Mouse (Mus musculus): Measurements from ENCODE around the gene Herpud1. TPM values are rescaled to one million over a fixed set of nuclear protein-coding genes. Genes with fewer than 3 reads are reported as not detected.

Gene Herpud1
- total RNA-seq, 2 experiments from 2014 or later: 55.1 to 75.2 TPM

DNA sequence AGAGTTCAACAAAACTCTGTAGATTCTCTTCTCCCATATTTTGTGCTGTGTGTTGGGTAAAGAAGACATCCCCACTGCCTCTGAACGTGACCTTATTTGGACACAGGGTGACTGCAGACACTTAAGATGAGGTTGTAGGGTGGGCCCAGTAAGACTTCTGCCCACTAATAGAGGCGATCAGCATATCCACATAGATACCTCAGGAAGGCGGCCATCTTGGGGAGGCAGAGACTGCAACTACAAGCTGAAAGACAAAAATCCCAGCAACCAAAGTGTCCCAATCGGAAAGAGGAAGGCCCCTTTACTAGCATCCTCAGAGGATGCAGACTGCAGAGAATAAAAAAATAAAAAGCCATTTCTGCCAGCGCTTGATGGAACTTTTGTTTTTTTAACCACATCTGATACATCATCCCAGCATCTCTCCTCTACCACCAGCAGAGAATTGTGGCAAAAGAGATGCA, 49.9 kb downstream of the Herpud1 start:
- DNase-seq: no peak
- intact Hi-C loops (cut with DNase I; ENCODE audit: low total_unique reads): no loop called here

DNA sequence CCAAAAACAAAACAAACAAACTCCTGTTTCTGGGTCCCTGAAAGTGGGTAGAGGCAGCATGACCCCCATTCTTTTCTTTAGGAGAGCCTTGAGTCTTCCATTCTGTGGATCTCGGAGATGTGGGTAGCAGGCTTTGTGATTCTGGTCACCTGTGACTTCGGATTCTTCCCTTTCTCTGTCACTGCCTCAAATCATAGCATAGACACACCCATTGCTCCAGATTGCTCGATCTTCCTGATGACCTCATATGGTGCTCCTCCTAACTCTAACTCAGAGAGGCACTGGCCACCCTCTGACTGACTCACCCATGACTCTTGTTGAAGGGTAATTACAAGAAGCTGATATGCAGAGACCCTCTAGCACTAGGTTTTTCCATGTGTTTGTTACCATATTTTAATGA, 50.7 kb downstream of the Herpud1 start:
- intact Hi-C loops (cut with DNase I; ENCODE audit: low total_unique reads): no loop called here
- no peak for DNase-seq

DNA sequence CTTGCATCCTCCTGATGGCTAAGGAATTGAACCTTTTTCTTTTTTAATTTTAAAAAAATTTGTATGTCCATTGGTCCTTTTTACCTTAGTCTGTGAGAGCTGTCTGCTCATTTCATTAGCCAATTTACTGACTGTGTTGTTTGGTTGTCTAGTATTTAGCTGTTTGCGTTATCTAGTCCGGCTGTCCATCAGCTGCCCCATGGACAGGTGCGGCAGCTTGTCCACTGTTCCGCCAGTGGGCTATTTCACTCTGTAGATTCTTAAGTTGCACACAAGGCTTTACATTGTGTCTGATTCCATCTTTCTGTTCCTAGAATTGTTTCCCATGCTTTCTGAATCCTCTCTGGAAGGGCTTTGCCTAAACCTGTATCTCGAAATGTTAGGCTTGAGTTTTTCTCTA, 52.4 kb downstream of the Herpud1 start:
- intact Hi-C loops (cut with DNase I; ENCODE audit: low total_unique reads): no loop called here
- no peak for DNase-seq

DNA sequence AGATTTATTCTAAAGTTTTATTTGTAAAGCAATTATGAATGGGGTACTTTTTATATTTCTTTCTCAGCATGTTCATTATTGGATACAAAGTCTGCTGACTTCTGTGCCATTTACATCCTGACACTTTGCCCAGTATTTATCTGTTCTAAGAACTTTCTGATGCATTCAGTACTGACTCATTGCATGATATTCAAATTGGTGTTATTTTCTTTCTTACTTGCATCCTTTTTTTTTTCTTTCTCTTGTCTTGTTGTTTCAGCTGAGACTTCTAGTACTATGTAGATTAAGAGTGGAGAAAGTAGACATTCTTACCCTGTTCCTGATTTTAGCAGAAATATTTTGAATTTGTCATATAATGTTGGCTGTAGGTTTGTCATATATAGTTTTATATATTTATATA, 53.5 kb downstream of the Herpud1 start:
- intact Hi-C loops (cut with DNase I; ENCODE audit: low total_unique reads): no loop called here
- no peak for DNase-seq

DNA sequence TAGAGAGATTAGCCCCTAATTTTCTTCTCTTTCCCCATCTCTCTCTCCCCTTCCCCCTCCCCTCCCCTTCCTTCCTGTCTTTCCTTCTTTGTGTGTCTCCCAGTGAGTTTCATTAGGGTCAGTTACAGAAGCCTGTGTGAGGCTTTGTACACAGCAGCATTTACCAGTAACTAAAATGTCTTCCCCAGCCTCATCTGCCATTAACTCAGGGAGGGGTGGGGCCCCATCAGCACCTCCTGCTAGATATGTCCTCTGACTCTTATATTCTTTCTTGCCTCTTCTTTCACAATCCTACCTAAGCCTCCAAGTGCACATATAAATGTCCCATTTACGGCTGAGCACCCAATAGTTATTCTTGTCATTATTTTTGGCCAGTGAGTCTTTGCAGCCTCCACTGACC, 54.2 kb downstream of the Herpud1 start:
- DNase-seq: no peak
- intact Hi-C loops (cut with DNase I; ENCODE audit: low total_unique reads): no loop called here

DNA sequence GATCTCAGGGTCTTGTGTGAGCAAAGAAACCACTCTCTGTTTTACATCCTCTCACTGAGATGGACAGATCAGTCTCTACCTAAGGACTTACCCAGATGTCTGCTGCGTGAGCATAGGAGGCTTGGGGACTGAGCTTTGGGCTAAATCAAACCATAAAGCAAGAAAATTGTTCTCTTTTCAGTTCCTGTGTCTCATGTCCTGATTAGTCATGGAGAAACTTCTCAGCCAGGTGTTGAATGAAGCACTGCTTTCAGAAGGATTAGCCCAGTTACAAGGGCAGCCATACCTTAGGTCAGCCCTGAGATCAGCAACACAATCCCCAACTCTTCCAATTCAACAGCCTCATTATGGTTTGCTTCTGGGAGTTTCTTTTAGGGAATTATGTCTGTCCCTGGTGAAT, 55.4 kb downstream of the Herpud1 start:
- no peak for DNase-seq
- intact Hi-C loops (cut with DNase I; ENCODE audit: low total_unique reads): no loop called here

DNA sequence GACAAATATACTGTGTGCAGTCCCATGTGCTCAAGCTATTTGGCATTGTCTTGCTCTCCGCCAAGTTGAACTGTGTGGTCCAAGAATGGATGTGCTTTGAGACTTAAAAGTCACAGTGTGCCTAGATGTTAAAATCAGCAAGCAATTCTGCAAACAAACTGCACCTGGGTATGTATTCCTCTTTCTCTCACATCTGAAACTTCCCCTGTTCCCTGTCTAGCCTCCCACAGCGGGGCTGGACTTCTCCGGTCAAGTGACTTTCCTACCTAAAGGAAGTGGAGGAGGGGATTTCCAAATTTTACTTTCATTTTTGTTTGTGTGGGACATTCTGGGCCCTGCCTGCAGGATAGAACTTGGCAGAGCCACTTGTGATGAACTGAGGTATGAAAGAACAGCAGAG, 56.9 kb downstream of the Herpud1 start:
- intact Hi-C loops (cut with DNase I; ENCODE audit: low total_unique reads): no loop called here
- no peak for DNase-seq

DNA sequence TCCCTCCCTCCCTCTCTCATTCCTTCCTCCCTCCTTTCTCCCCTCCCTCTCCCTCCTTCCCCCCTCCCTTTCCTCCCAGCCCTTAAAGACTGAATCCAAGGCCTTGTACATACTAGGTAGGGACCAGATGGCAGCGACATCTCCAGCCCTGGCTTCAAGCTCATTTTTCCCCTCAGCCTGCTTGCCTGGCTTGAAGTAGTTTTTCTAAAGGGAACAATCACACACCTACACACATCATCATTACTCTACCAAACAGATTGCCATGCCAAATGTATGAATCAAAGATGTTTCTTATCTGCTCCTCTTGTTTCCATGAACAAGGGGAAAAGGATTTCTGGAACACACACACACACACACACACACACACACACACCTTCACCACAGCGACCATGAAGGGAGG, 58.2 kb downstream of the Herpud1 start:
- intact Hi-C loops (cut with DNase I; ENCODE audit: low total_unique reads): no loop called here
- no peak for DNase-seq

Other genes with a start within 250 kb of the Herpud1 start
- not detected for gene Mt4, start 249.2 kb upstream of the Herpud1 start, total RNA-seq (2021)
- gene Mt3, start 233.8 kb upstream of the Herpud1 start, total RNA-seq (2021): 10 to 100 TPM in 1 of 2 experiments, 1 to 10 TPM in 1; 5.8 to 11.2 TPM
- gene Mt2, start 213.8 kb upstream of the Herpud1 start, total RNA-seq (2021): 100 to 1,000 TPM in 1 of 2 experiments, 10 to 100 TPM in 1; 20.2 to 206 TPM
- 100 to 1,000 TPM in 1 of 2 experiments, 10 to 100 TPM in 1; 18.6 to 129 TPM for gene Mt1, start 207.4 kb upstream of the Herpud1 start, total RNA-seq (2021)
- 10 to 100 TPM in 1 of 2 experiments, 1 to 10 TPM in 1; 10.0 to 13.2 TPM for gene Nup93, start 171.9 kb upstream of the Herpud1 start, total RNA-seq (2021)
- gene Slc12a3, start 57.2 kb upstream of the Herpud1 start, total RNA-seq (2021): not detected
- under 1 TPM; 0.13 to 0.41 TPM for gene Nlrc5, start 47.9 kb downstream of the Herpud1 start, total RNA-seq (2021)
- 10 to 100 TPM; 13.4 to 20.7 TPM for gene Cpne2, start 146.6 kb downstream of the Herpud1 start, total RNA-seq (2021)
- gene Rspry1, start 215.5 kb downstream of the Herpud1 start, total RNA-seq (2021): 10 to 100 TPM in 1 of 2 experiments, 1 to 10 TPM in 1; 9.4 to 10.3 TPM
- 10 to 100 TPM; 21.1 to 25.2 TPM for gene Fam192a, start 215.6 kb downstream of the Herpud1 start, total RNA-seq (2021)

All from gastrocnemius, postnatal 14 days (tissue).